Mouse (Mus musculus): ENCODE results near the gene Tmem204. TPM values are rescaled to one million over a fixed set of nuclear protein-coding genes. Genes with fewer than 3 reads are reported as not detected.

Gene Tmem204
- 21.2 and 24.3 TPM in 2 replicates for polyA plus RNA-seq (2015; fragmentation: Nextera tagmentation; extraction: Ambion mirVana)

DNA sequence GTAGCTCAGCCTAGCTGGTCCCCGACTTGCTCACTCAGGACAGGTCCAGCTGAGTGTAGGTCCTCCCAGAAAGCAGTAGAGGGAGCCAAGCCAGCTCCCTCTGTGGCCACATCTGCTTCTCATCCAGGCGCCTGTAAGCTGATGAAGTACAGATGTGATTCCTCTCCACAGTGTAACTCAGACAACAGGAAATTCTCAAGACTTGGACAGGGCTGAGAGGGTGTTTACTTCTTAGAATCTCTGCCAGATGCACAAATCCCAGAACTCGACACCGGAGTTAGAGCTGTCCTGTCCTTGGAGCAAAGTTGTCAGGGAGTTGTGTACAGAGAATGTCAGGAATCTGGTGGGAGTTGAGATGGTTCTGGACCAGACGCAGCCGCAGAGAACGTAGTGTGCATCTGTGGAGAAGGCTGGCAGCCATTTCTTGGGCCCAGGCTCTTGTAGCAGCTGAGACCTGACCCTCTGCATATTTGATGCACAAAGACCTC, at the start of gene Tmem204:
Gene Tmem204, minus strand, starts transcription at position 148 of the 488 bp plus-strand sequence.

DNA sequence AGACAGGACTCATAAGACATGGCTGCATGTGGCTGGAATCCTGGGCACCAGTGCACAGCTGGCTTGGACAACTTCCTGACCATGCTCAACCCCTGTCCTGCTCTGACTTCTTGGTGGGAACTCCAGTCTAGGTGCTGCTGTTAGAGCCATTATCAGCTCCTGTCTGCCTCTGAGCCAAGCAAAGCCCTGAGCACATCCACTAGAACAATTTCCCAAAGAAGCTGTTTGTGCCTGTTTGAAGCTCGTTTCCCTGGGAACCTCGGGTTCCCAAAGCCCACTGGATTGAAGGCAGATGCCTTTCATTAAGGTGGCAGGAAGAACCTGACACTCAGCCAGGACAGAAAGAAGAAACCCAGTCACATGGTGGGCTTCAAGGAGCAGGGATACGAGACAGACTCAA, 37.0 kb upstream of the Tmem204 start, which contains the start of gene Ptx4:
Gene Ptx4, plus strand, starts transcription at position 355 of the 400 bp plus-strand sequence.

DNA sequence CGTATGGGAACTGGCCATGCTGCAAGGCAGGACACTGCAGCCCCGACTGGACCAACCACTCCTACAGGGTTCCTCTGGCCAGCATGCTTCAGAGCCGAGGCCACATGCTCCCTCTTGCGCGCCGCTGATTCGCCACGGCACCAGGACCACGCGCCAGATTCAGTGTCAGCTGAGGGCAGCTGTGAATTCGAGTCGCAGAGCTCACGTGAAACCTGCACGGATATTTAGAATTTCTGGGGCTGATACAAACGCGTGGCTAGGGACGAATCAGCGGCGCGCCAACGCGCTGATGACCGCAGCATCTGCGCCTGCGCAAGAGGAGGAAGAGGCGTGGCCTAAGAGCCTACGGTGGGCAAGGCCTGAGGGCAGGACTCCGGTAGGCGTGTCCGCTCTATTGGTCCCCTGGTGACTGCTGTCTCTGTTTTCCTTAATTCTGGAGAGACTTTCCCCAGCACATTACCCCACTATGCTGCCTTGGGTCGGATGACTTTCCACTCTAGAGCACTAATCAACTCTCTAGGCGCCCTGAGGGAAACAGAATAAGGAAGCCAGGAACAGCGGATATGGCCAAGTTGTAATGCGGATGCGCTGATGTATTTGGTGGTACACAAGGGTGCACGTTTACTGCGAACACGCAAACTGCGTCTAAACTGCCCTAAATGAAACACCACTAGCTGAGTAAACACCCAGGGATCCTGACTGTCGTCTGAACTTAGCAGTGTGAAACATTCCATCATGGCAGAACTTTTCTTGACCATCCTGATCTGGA, 32.5 kb upstream of the Tmem204 start, which contains the start of gene Telo2:
Gene Telo2, minus strand, starts transcription at position 304 of the 769 bp plus-strand sequence.

DNA sequence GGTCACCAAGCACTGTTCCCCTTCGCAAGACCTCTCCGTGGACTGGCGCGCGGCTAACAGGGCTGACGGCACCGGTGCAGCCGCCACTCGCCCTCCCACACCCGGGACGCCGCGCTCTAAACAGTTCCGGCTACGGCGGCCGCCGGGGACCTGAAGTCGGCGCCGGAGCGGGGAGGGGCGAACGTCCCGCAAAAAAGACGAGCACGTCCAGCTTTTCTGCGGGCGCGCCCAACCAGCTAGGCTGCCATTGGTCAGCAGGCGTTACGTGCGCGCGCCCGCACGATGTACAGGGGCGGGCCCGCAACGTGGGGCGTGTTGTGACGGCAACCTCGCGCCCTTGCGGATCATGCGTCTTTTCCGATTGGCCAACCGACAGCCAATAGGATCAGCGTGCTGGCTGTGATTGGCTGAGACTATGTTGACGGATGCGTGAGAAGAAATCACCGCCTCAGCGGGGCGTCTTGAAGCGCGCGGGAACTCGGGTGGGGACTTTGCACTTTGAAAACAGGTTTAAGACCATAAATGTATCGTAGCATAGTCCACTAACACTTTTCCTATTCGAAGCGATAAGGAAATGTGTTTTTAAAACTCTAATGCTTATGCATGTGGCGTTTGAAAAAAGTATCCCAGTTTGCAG, 67.6 kb downstream of the Tmem204 start, which contains the start of the genes Cramp1l and Ift140:
Gene Cramp1l, minus strand, starts transcription at position 134 of the 637 bp plus-strand sequence.
Gene Ift140, plus strand, starts transcription at position 431 of the 637 bp plus-strand sequence.

Other genes starting within 250 kb of the Tmem204 start
- 44.1 and 47.3 TPM in 2 replicates for gene Hagh, start 243.4 kb downstream of the Tmem204 start, polyA plus RNA-seq (2015; fragmentation: Nextera tagmentation; extraction: Ambion mirVana)
- 16.1 and 17.5 TPM in 2 replicates for gene Fahd1, start 233.2 kb downstream of the Tmem204 start, polyA plus RNA-seq (2015; fragmentation: Nextera tagmentation; extraction: Ambion mirVana)
- gene Igfals, start 217.6 kb downstream of the Tmem204 start, polyA plus RNA-seq (2015; fragmentation: Nextera tagmentation; extraction: Ambion mirVana), result 0.07 TPM in 1 of 2 replicates, not detected in the other
- gene Nubp2, start 197.2 kb downstream of the Tmem204 start, polyA plus RNA-seq (2015; fragmentation: Nextera tagmentation; extraction: Ambion mirVana), result 31.8 and 37.9 TPM in 2 replicates
- gene Spsb3, start 196.9 kb downstream of the Tmem204 start, polyA plus RNA-seq (2015; fragmentation: Nextera tagmentation; extraction: Ambion mirVana), result 27.7 and 30.1 TPM in 2 replicates
- gene Eme2, start 188.5 kb downstream of the Tmem204 start, polyA plus RNA-seq (2015; fragmentation: Nextera tagmentation; extraction: Ambion mirVana), result 18.3 and 18.8 TPM in 2 replicates
- 83.6 and 88.7 TPM in 2 replicates for gene Mrps34, start 188.5 kb downstream of the Tmem204 start, polyA plus RNA-seq (2015; fragmentation: Nextera tagmentation; extraction: Ambion mirVana)
- gene Nme3, start 187.1 kb downstream of the Tmem204 start, polyA plus RNA-seq (2015; fragmentation: Nextera tagmentation; extraction: Ambion mirVana), result 35.4 and 36.2 TPM in 2 replicates
- gene Mapk8ip3, start 146.6 kb downstream of the Tmem204 start, polyA plus RNA-seq (2015; fragmentation: Nextera tagmentation; extraction: Ambion mirVana), result 12.1 and 13.1 TPM in 2 replicates
- 51.5 and 66.2 TPM in 2 replicates for gene Jpt2, start 122.9 kb downstream of the Tmem204 start, polyA plus RNA-seq (2015; fragmentation: Nextera tagmentation; extraction: Ambion mirVana)
- 2.8 and 3.1 TPM in 2 replicates for gene Cramp1l, start 67.8 kb downstream of the Tmem204 start, polyA plus RNA-seq (2015; fragmentation: Nextera tagmentation; extraction: Ambion mirVana)
- gene Ift140, start 67.5 kb downstream of the Tmem204 start, polyA plus RNA-seq (2015; fragmentation: Nextera tagmentation; extraction: Ambion mirVana), result 5.4 and 6.0 TPM in 2 replicates
- 17.5 and 20.7 TPM in 2 replicates for gene Telo2, start 32.4 kb upstream of the Tmem204 start, polyA plus RNA-seq (2015; fragmentation: Nextera tagmentation; extraction: Ambion mirVana)
- not detected in 2 replicates for gene Ptx4, start 37.2 kb upstream of the Tmem204 start, polyA plus RNA-seq (2015; fragmentation: Nextera tagmentation; extraction: Ambion mirVana)
- gene Clcn7, start 49.8 kb upstream of the Tmem204 start, polyA plus RNA-seq (2015; fragmentation: Nextera tagmentation; extraction: Ambion mirVana), result 15.0 and 15.7 TPM in 2 replicates
- 0.16 TPM in 1 of 2 replicates, not detected in the other for gene Ccdc154, start 78.9 kb upstream of the Tmem204 start, polyA plus RNA-seq (2015; fragmentation: Nextera tagmentation; extraction: Ambion mirVana)
- not detected in 2 replicates for gene Gm38655, start 91.9 kb upstream of the Tmem204 start, polyA plus RNA-seq (2015; fragmentation: Nextera tagmentation; extraction: Ambion mirVana)
- gene BC003965, start 101.0 kb upstream of the Tmem204 start, polyA plus RNA-seq (2015; fragmentation: Nextera tagmentation; extraction: Ambion mirVana), result 20.4 and 21.7 TPM in 2 replicates
- gene Unkl, start 104.8 kb upstream of the Tmem204 start, polyA plus RNA-seq (2015; fragmentation: Nextera tagmentation; extraction: Ambion mirVana), result 3.7 and 3.9 TPM in 2 replicates
- gene Gnptg, start 156.5 kb upstream of the Tmem204 start, polyA plus RNA-seq (2015; fragmentation: Nextera tagmentation; extraction: Ambion mirVana), result 24.6 and 31.8 TPM in 2 replicates
- 34.5 and 36.9 TPM in 2 replicates for gene Tsr3, start 156.6 kb upstream of the Tmem204 start, polyA plus RNA-seq (2015; fragmentation: Nextera tagmentation; extraction: Ambion mirVana)
- gene Baiap3, start 172.8 kb upstream of the Tmem204 start, polyA plus RNA-seq (2015; fragmentation: Nextera tagmentation; extraction: Ambion mirVana), result 1.2 and 2.0 TPM in 2 replicates
- gene Ube2i, start 191.0 kb upstream of the Tmem204 start, polyA plus RNA-seq (2015; fragmentation: Nextera tagmentation; extraction: Ambion mirVana), result 275 and 315 TPM in 2 replicates
- 0.82 and 1.6 TPM in 2 replicates for gene Prss34, start 214.8 kb upstream of the Tmem204 start, polyA plus RNA-seq (2015; fragmentation: Nextera tagmentation; extraction: Ambion mirVana)
- not detected in 2 replicates for gene Prss28, start 225.1 kb upstream of the Tmem204 start, polyA plus RNA-seq (2015; fragmentation: Nextera tagmentation; extraction: Ambion mirVana)
- not detected in 2 replicates for gene Prss29, start 235.1 kb upstream of the Tmem204 start, polyA plus RNA-seq (2015; fragmentation: Nextera tagmentation; extraction: Ambion mirVana)

All from urinary bladder, postnatal 0 days (tissue).